Mouse (Mus musculus) neutrophil, adult 5-6 weeks (primary cell): ENCODE results near the gene Meox2. TPM values are rescaled to one million over a fixed set of nuclear protein-coding genes. Genes with fewer than 3 reads are reported as not detected.
"Not testable (repeated sequence)": the region's sequence is repeated elsewhere in the genome, so short reads cannot be mapped to it uniquely, and the experiment has no call there.

ENCODE experiments used
- ATAC-seq: fragments of 151-379, 151-347 bp; 2 replicates; pipeline ENCODE4 v1.8.0; 2017; ENCODE audit warnings: mild to moderate bottlenecking, moderate TSS enrichment; ENCODE audit not compliant: insufficient number of reproducible peaks, poor library complexity, low FRiP score, severe bottlenecking; ENCODE audit errors: extremely low read depth
- total RNA-seq: library from RNA; stranded (forward); fragments of 200-1000 nt; gene quantifications from 2 replicates; pipeline ENCODE4 v1.2.3, GENCODE M21; 2017

Gene Meox2
- not detected in 2 replicates for total RNA-seq

- ATAC-seq: no peak
Observed at GRCm38 (mm10) chr12:37108390-37108738, at the start of gene Meox2. Gene Meox2, plus strand, starts transcription at chr12:37108540.

DNA sequence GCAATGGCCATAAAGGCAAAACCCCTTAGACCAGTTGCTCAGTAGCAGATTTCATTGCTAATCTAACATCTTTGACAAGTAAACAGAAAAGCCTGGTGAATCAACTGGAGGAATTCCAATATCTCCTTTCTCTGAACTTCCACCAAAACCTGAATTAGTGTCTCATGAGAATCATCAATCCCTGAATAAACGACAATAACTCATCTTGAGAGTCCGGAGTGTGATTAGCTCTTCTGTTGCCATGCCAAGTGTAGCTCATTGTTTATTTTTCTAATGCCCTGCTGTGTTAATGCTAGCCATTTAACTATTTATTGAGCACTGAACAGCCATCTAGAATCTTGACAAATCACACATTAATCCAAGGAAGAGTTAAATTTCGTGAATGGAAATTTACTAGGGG is 35.7 kb upstream of the Meox2 start:
- no peak for ATAC-seq

DNA sequence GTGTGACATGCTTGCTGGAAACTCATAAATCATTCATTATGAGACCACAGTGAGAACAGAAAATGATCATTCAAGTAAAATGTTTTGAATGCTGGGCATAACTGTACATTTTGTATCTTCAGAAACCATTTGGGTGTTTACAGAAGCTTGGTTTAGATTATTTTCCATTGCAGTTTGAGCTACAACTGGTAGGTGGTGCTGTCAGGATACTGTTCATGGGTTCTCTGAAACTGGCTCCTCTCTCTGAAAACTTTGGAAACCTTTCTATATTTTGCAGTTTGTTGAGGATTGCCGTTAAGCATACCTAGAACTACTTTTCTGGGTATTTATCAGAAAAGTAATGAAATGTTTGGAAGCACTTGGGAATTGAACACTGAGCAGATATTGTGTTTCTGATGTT is 31.0 kb upstream of the Meox2 start:
- no peak for ATAC-seq

DNA sequence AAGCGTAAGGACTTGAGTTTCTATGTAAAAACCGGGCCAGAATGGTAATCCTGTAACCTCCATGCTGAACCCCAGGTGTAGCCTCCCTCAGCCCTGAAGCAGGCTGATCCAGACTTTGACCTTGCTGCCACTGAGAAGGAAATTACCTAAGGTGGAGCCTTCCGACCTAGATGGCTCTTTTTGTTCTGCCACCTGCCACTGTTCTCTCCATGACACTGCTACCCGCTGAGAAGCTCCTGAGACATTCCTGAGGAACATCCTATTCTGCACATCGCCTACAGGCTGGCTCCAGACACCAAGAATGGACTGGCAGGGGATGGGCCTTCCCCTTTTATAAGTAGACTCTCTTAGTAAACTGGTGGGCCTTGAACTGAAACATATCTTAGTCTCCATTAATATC is 28.3 kb upstream of the Meox2 start:
- not testable (repeated sequence) for ATAC-seq

DNA sequence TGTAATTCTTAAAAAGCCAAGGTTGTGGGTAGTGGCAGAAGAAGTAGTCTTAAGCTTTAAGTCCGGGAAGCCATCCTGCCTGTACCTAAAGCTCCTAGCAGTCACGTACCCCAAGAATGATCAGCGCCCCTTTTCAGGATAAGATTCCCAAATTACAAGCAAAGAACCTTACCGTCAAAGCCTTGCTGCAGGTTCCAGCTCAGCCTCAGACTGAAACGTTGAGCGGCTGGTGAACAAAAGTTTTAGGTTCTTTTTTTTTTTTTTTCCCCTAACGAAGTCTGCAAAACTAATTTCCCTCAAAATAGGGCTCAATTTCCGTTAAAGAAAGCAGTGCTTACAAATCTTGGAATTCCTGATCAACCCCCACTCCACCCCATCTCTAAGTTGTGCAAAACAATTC is 1.8 kb upstream of the Meox2 start:
- ATAC-seq: no peak

DNA sequence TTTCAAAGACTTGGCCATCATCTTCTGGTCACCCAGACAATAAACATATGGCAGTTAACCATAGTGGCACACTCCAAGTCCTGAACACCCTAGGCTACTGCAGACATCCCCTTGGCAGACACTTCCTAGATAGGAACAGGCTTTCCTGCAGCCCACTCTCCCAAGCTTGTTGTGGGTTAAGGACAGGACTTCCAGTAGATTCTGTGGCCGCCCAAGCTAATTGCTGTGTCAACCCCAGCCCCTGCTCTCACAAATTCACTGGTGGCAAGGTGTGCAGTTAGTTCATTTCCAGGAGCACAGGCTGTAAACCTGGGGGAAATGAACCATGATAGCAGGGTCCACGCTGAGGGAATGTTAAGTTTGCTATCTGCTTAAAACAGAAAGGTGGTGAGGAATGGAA is 1.2 kb upstream of the Meox2 start:
- no peak for ATAC-seq

GRCm38 (mm10) chr12:37107713-37108389 is 489 bp upstream of the Meox2 start:
- ATAC-seq: no peak

DNA sequence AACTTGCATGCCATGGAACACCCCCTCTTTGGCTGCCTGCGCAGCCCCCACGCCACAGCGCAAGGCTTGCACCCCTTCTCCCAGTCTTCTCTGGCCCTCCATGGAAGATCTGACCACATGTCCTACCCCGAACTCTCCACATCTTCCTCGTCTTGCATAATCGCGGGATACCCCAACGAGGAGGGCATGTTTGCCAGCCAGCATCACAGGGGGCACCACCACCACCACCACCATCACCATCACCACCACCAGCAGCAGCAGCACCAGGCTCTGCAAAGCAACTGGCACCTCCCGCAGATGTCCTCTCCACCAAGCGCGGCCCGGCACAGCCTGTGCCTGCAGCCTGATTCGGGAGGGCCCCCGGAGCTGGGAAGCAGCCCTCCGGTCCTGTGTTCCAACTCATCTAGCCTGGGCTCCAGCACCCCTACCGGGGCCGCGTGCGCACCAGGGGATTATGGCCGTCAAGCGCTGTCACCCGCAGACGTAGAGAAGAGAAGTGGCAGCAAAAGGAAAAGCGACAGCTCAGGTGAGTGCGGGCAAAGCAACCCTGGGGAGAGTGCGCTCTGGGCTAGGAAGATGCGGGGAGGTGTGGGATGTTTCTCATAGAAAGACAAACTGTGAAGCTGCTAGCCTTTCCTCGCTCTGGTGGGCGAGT is 606 bp downstream of the Meox2 start:
- ATAC-seq: no peak

DNA sequence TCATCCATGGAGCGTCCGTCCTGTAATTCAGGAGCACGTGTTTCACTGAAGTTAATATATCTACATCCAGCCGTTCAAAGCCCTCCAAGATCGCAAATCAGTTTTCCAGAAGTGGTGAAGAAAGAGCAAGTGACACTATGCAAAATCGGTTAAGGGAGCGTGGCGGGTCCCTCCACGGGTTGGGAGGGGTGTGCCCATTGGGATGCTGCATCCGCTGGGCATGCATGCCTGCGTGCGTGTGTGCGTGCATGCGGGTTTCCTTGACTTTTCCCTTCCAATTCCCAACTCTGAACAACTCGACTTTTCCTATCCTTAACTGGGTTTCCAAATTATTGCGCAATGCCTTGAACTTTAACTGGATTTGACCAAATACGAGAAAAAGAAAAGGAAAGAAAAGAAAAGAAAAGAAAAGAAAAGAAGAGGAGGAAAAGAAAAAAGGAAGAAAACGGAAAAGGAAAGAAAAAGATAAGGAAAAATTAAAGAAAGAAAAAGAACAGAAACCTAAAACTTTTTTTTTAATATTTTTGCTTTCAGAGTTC is 1.2 kb downstream of the Meox2 start:
- ATAC-seq: no peak

DNA sequence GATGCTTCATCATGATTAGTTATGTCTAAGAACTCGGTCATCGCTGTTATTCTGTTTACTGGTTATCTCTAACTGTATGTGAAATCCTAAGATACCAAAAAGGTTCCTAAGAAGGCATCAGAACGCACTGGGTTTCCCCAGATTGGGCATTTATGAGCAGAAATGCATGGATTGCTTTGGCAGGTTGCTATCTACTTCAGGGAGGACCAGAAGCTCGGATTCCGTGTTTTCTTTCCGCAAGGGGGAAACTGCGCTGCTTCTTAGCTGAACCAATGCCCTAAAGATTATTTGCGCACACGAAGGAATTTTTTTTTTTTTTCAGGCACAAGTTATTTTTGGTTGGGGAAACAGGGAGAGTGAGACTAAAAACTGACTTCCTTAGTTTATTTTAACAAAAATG is 2.6 kb downstream of the Meox2 start:
- ATAC-seq: no peak

DNA sequence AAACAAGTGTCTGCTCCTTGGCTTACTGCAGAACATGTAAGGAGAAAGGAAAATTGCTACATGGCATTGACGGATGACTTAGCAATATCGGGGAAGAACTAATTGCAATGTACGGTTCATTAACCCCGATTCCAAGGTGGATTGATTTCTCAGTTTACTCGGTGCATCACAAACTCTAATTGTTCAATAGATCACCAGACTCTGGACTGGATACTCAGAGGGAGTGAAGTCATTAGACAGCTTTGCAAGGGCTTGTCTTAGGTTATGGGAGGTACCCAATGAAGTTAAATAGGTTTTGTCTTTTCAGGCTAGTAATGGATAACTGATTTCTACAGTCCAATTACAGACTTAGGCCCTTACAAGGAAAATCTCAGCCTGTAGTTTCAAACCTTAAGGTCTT is 10.9 kb downstream of the Meox2 start:
- no peak for ATAC-seq

GRCm38 (mm10) chr12:37123763-37124162 is 15.4 kb downstream of the Meox2 start:
- no peak for ATAC-seq

GRCm38 (mm10) chr12:37142080-37142703 is 33.9 kb downstream of the Meox2 start:
- ATAC-seq: no peak

GRCm38 (mm10) chr12:37143879-37144278 is 35.5 kb downstream of the Meox2 start:
- ATAC-seq: no peak

DNA sequence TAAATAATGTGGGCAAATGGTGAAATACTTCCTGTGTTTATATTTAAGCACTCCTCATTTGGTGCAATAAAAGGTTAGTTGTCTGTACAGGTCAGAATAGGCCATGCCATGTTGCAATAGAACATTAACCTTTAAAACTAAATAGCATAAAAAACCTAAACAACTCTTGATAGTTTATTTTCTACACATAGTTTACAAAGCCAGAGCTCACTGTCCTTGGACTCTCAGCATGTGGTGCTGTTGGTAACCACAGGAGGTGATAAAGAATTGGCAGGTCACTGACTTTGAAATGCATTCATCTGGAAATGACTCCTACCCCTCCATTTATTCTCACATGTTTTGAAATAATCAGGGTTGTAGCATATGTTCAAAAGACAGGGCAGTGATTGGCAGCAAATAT is 59.4 kb downstream of the Meox2 start:
- no peak for ATAC-seq

- no peak for ATAC-seq
Observed at GRCm38 (mm10) chr12:37173324-37173723, 65.0 kb downstream of the Meox2 start.

DNA sequence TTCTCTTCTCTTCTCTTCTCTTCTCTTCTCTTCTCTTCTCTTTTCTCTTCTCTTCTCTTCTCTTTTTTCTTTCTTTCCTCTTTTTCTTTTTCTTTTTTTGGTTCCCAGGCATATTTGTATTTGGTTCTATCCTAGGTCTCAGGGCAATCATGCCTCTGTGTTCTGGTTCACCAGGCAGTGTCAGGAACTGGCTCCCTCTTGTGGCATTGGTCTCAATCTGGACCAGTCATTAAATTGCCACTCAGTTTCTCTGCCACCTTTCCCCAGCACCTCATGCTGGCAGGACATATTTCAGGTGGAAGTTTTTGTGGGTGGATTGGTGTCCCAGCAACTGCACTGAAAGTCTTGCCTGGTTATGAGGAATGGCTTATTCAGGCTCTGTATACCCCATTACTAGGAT is 75.3 kb downstream of the Meox2 start:
- ATAC-seq: no peak

DNA sequence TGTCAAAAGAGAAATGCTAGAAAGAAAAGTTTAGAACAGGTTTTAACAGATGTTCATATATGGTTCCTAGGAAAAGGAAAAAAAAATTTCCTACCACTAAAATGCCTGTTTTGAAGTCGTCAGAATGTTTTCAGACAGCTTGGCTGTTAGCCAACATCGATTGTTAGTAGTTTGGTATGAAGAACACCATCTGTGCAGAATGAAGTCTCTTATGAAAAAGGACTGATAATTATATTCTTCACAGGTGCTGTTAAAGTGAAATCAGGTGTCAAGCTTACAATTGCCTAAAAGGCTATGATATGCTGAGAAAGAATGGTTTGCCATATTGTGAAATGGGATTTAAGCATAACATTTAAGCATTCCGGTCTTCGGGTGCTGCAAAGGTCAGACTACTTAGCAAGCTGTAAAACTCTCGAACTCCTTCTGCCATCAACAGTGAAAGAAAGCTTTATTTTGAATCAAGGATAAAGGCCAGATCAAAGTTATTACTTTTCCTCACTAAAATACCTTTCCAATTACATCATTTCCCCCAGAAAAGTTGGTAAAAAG is 80.7 kb downstream of the Meox2 start:
- ATAC-seq: no peak
